Mouse (Mus musculus) heart, embryonic 14.5 days (tissue): ENCODE data around the gene Nrtn. TPM values are rescaled to one million over a fixed set of nuclear protein-coding genes. Genes with fewer than 3 reads are reported as not detected.

Experiments used
- ATAC-seq: fragments of 200-750 bp; cut with Nextera tagmentation; 2 replicates; pipeline ENCODE4 v1.8.0; 2017; ENCODE audit warnings: low read depth, moderate TSS enrichment; ENCODE audit not compliant: insufficient number of reproducible peaks, insufficient read depth, low FRiP score
- H3K27ac ChIP-seq, 2 experiments: fragments of 200-500 bp in 1 of 2; fragments of 300-500 bp in 1 of 2; sonication (generic) in 1 of 2; replicated peaks in 1 of 2; 2 replicates each; pipeline ENCODE4 v1.5.1; 2012 to 2014; ENCODE audit warnings: low read depth in 2 of 2, low read length in 2 of 2, control low read depth in 1 of 2, mild to moderate bottlenecking in 1 of 2, mixed read lengths in 1 of 2; ENCODE audit not compliant: control insufficient read depth in 1 of 2, insufficient read depth in 1 of 2
- H3K27me3 ChIP-seq: fragments of 300-500 bp; sonication (generic); 2 replicates; pipeline ENCODE4 v1.6.1; 2014; ENCODE audit warnings: mild to moderate bottlenecking, low read length, control low read depth; ENCODE audit not compliant: control insufficient read depth, insufficient read depth
- H3K36me3 ChIP-seq: fragments of 300-500 bp; sonication (generic); 2 replicates; pipeline ENCODE4 v1.6.1; 2014; ENCODE audit warnings: mild to moderate bottlenecking, control low read depth, low read length, mixed read lengths; ENCODE audit not compliant: control insufficient read depth, insufficient read depth
- H3K4me1 ChIP-seq, 2 experiments: fragments of 200-500 bp in 1 of 2; fragments of 300-500 bp in 1 of 2; sonication (generic) in 1 of 2; 2 replicates each; pipeline ENCODE4 v1.6.1; 2012 to 2014; ENCODE audit warnings: low read length in 2 of 2, control low read depth in 1 of 2, mixed read lengths in 1 of 2; ENCODE audit not compliant: control insufficient read depth in 2 of 2, insufficient read depth in 2 of 2
- H3K4me2 ChIP-seq: fragments of 300-500 bp; sonication (generic); 2 replicates; pipeline ENCODE4 v1.6.1; 2014; ENCODE audit warnings: mild to moderate bottlenecking, low read length
- H3K4me3 ChIP-seq, 2 experiments: fragments of 200-500 bp in 1 of 2; fragments of 300-500 bp in 1 of 2; sonication (generic) in 1 of 2; 2 replicates each; pipeline ENCODE4 v1.5.1; 2012 to 2014; ENCODE audit warnings: low read length in 2 of 2, mild to moderate bottlenecking in 2 of 2, control low read depth in 1 of 2, low read depth in 1 of 2, moderate library complexity in 1 of 2; ENCODE audit not compliant: control insufficient read depth in 1 of 2, insufficient read depth in 1 of 2
- H3K9ac ChIP-seq: fragments of 300-500 bp; sonication (generic); 2 replicates; pipeline ENCODE4 v1.6.1; 2014; ENCODE audit warnings: mild to moderate bottlenecking, low read length
- H3K9me3 ChIP-seq: fragments of 300-500 bp; sonication (generic); 2 replicates; pipeline ENCODE4 v1.6.1; 2016; ENCODE audit warnings: low read length, control low read depth; ENCODE audit not compliant: control insufficient read depth
- WGBS: fragments of 180-500 bp; shearing (Covaris S2); extraction: QIAGEN DNeasy Blood & Tissue Kit; methylation state at CpG from one replicate; pipeline ENCODE4 v1.1.7; 2014; 5-methylcytosine and 5-hydroxymethylcytosine counted together
- polyA plus RNA-seq: library from polyadenylated mRNA; unstranded; fragments of >200 nt; fragmentation: Nextera tagmentation; extraction: Ambion mirVana; gene quantifications from 2 replicates; pipeline ENCODE4 v1.2.1, GENCODE M21; 2014

The Nrtn gene
- polyA plus RNA-seq, 1 experiment from 2014 or later = 31.5 TPM

DNA sequence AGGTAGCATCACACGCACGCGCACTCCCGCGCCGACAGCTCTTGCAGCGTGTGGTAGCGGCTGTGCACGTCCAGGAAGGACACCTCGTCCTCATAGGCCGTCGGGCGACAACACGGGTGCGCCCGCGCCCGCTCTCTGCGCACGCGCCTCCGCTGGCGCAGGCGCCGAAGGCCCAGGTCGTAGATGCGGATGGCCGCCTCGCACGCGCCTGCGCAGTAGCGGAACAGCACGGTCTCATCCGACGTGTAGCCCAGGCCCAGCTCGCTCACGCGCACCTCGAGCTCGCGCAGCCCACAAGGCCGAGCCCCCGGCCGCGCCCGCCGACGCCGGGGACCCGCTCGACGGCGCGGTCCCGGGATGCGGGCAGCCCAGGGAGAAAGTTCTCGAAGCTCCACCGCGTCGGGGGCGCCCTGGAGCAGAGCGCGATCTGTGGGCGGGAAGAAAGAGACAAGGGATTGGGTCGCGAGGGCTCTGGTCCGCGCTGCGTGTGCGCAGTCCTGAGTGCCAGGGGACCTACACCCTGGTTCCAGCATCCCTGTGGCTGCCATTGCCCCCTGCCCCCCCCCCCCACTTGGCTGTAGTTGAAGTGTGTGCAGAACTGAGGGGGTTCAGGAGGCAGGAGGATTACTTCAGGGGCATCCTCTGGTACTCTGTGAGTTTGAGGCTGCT is 5.8 kb downstream of the Nrtn start:
- WGBS = 21% methylated on average over 70 of the region's 71 CpGs
- ATAC-seq = peak; percentile 51
- Histone ChIP-seq H3K36me3 (no peaks in the 10 kb centered on the region), H3K4me3 (peak overlapping the region; percentile 22 to 38), H3K27ac (no peak overlapping the region), H3K9ac (peak overlapping the region; percentile 61; the same call in 1 of the 2 replicates), H3K4me2 (peak overlapping the region; percentile 61), H3K4me1 (peaks cover 3 to 7% of the 10 kb centered on the region in 2 experiments; a peak in 2 of 4 replicates), H3K27me3 (peaks cover 61% of the 10 kb centered on the region), H3K9me3 (0 out of 2 replicates have a peak, but pooled peaks cover 2% of the 10 kb centered on the region)

DNA sequence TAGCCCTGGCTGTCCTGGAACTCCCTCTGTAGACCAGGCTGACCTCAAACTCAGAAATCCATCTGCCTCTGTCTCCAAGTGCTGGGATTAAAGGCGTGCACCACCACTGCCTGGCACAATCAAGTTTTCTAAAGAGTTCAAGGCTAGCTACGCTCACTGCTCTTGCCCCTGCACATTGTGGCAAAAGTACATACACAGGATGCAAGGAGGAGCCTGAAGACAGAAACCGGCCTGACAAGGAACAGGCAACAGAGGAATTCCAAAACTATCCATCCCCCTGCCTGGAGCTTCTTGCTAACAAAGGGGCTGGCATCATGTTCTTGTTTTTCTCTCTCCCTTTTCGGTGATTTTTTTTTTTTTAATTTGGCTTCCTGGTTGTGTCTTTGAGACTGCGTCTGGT is 13.2 kb downstream of the Nrtn start:
- Histone ChIP-seq H3K9me3 (no peaks in the 10 kb centered on the region), H3K4me3 (no peak overlapping the region)

DNA sequence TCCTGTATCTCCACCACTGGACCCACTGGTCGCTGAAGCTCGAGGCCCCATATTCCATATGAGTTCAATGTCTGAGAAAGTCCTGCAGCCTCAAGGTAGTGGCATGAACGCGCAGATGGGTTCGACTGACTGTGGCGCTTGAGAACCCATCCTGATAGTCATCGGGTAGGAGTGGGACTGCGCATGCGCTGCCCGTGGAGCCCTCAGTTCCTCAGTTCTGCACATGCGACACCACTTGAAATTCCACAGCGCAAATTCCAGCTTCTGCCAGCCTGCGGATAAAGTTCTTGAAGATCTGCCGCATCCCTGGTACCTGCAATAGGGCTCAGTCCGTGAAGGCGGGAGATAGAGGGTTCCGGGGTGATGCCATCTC is 16.6 kb downstream of the Nrtn start:
- H3K27me3 ChIP-seq = no peaks in the 10 kb centered on the region; the same call in 1 of the 2 replicates
- 0 out of 2 replicates have a peak overlapping the region, but pooled peaks have one; percentile 18 for H3K4me2 ChIP-seq
- H3K9me3 ChIP-seq = no peaks in the 10 kb centered on the region
- H3K9ac ChIP-seq = no peak overlapping the region
- no peak overlapping the region for H3K4me3 ChIP-seq
- 56% methylated on average over 17 of the region's 17 CpGs for WGBS
- H3K27ac ChIP-seq = peak overlapping the region; percentile 78 to 80
- peak; percentile 24; the same call in 1 of the 2 replicates for ATAC-seq
- peaks cover 15 to 23% of the 10 kb centered on the region in 2 experiments for H3K4me1 ChIP-seq
- no peaks in the 10 kb centered on the region for H3K36me3 ChIP-seq

More for the DNA sequence above, 13.2 kb downstream of the Nrtn start:
- H3K4me1 ChIP-seq = peaks cover 16 to 19% of the 10 kb centered on the region in 2 experiments
- WGBS = 55% methylated on average over 5 of the region's 5 CpGs
- no peak overlapping the region for H3K4me2 ChIP-seq
- no peak for ATAC-seq
- no peak overlapping the region for H3K27ac ChIP-seq
- no peaks in the 10 kb centered on the region for H3K27me3 ChIP-seq
- H3K36me3 ChIP-seq = no peaks in the 10 kb centered on the region
- H3K9ac ChIP-seq = no peak overlapping the region

DNA sequence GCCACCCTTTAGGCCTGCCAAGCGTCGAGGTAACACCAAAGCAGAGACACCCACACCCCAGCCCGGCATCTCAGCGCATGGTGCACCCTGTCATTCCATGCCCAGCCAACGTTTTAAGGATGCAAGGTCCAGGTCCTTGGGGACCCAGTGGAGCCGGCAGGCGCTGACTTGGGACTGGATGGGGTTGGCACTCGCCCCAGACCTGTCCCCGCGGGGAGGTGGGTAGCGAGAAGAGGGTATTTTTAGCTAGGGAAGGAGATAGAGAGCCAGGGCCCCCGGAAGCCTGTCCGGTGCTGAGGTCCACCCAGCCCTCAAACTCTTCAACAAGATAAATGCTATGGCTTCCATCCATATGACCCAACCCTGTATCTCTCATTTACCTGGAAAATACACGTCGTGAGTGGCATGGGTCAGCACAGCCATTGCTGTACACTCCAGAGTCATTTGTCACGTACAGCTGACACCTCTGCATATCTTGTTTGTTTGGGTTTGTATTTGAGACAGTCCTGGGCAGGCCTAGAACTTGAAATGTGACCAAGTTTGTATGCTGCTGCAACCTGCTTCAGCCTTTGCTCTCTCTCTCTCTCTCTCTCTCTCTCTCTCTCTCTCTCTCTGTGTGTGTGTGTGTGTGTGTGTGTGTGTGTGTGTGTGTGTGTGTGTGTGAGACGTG is 17.1 kb downstream of the Nrtn start:
- Histone ChIP-seq H3K4me2 (peak overlapping the region; percentile 18; the same call in 1 of the 2 replicates), H3K4me3 (no peak overlapping the region), H3K9me3 (no peaks in the 10 kb centered on the region), H3K27me3 (no peaks in the 10 kb centered on the region; the same call in 1 of the 2 replicates), H3K27ac (peak overlapping the region; percentile 78 to 80), H3K36me3 (no peaks in the 10 kb centered on the region), H3K4me1 (peaks cover 15 to 23% of the 10 kb centered on the region in 2 experiments), H3K9ac (no peak overlapping the region)
- peak; percentile 84 for ATAC-seq
- WGBS = 29% methylated on average over 17 of the region's 17 CpGs

DNA sequence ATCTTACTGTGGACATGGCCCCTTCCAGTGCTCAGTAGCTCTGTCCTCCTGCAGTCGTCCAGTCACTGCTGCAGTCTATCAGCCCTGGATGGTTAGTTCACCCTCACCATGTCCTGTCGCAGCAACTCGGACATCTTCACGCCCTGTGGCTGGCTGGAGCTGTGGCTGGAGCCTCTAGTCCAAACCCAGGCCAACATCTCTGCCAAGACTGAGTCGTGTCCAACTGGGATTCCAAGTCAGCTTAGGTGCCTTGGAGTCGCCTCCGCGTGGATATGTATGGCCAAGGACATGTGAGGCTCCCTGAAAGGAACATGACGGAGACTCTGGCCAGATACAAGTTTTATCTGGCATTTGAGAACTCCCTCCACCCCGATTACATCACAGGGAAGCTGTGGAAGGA is 19.1 kb downstream of the Nrtn start:
- Histone ChIP-seq H3K27me3 (no peaks in the 10 kb centered on the region; the same call in none of the 2 replicates), H3K4me2 (no peak overlapping the region), H3K4me1 (peaks cover 15 to 23% of the 10 kb centered on the region in 2 experiments), H3K9me3 (no peaks in the 10 kb centered on the region), H3K27ac (no peak overlapping the region), H3K4me3 (no peak overlapping the region), H3K9ac (no peak overlapping the region), H3K36me3 (no peaks in the 10 kb centered on the region)
- 82% methylated on average over 10 of the region's 10 CpGs for WGBS
- ATAC-seq = no peak

DNA sequence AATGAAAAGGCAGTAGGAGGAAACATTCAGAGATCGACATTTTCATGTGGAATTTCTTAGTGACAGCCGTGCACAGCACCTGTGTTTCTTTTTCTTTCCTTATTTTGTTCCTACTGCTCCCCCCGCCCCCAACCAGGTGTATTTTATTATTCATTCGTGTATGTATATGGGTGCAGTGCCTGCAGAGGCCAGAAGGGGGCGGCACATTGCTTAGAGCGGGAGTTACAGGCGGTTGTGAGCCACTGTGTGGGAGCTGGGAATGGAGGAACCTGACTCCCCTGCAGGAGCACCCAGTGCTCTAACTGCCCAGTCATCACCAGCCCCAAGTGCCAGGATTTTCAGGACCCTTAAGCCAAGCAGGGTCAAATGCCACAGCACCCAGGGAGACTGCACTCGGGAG is 20.8 kb downstream of the Nrtn start:
- H3K9me3 ChIP-seq = no peaks in the 10 kb centered on the region
- H3K4me3 ChIP-seq = no peak overlapping the region
- no peak overlapping the region for H3K9ac ChIP-seq
- peaks cover 15 to 23% of the 10 kb centered on the region in 2 experiments for H3K4me1 ChIP-seq
- H3K4me2 ChIP-seq = no peak overlapping the region
- no peak for ATAC-seq
- H3K27me3 ChIP-seq = peaks cover 3% of the 10 kb centered on the region
- H3K27ac ChIP-seq = no peak overlapping the region
- WGBS = 40% methylated on average over 8 of the region's 8 CpGs
- no peaks in the 10 kb centered on the region for H3K36me3 ChIP-seq

DNA sequence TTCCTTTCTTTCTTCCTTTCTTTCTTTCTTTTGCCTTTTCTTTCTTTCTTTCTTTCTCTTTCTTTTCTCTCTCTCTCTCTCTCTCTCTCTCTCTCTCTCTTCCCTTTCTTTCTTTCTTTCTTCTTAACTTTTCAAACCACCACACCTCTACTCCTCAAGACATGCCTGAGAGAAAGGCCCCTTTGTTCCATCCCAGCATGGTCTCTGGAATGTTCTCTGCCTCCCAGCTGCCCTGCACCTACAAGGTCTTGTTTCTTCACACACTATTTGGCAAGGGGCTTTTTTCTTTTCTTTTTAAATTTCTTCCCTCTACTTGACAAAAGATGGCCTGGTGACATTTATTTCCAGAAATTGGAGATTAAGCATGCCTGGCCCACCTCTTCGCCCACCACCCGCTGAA is 27.7 kb downstream of the Nrtn start:
- 59% methylated on average over 2 of the region's 2 CpGs for WGBS
- ATAC-seq = no peak

More for the DNA sequence above, 27.7 kb downstream of the Nrtn start:
- Histone ChIP-seq H3K36me3 (no peaks in the 10 kb centered on the region; the same call in 1 of the 2 replicates), H3K9ac (no peak overlapping the region), H3K27ac (no peak overlapping the region), H3K27me3 (peaks cover 3% of the 10 kb centered on the region), H3K4me2 (no peak overlapping the region), H3K4me3 (no peak overlapping the region), H3K4me1 (peaks cover 25 to 31% of the 10 kb centered on the region in 2 experiments), H3K9me3 (0 out of 2 replicates have a peak, but pooled peaks cover 3% of the 10 kb centered on the region)
